Mouse (Mus musculus): ENCODE data around the gene Nkd2. TPM values are rescaled to one million over a fixed set of nuclear protein-coding genes. Genes with fewer than 3 reads are reported as not detected.

The Nkd2 gene
- polyA plus RNA-seq, 1 experiment from 2014 or later, result 17.1 TPM

- Histone ChIP-seq H3K9ac (no peak overlapping the region), H3K27me3 (no peaks in the 10 kb centered on the region), H3K4me2 (no peak overlapping the region), H3K27ac (replicated peaks) (no peak overlapping the region), H3K4me3 (no peak overlapping the region), H3K36me3 (no peaks in the 10 kb centered on the region), H3K9me3 (no peaks in the 10 kb centered on the region), H3K4me1 (replicated peaks) (no peaks in the 10 kb centered on the region)
- 89% methylated on average over 7 of the region's 7 CpGs for whole genome bisulfite sequencing
- no peak for ATAC-seq (ENCODE audit: low FRiP score, low read depth)
These were observed 33.2 kb downstream of the Nkd2 start for GRCm38 (mm10) chr13:73814181-73814580.

- no peaks in the 10 kb centered on the region for H3K27me3 ChIP-seq
- no peaks in the 10 kb centered on the region for H3K9me3 ChIP-seq
- H3K4me2 ChIP-seq, result no peak overlapping the region
- H3K9ac ChIP-seq, result no peak overlapping the region
- H3K4me3 ChIP-seq, result no peak overlapping the region
- ATAC-seq (ENCODE audit: low FRiP score, low read depth), result no peak
- H3K27ac ChIP-seq (replicated peaks), result no peak overlapping the region
- WGBS, result 90% methylated on average over 3 of the region's 3 CpGs
- H3K36me3 ChIP-seq, result no peaks in the 10 kb centered on the region
- no peaks in the 10 kb centered on the region for H3K4me1 ChIP-seq (replicated peaks)
These were observed 34.5 kb downstream of the Nkd2 start for GRCm38 (mm10) chr13:73812936-73813335.

GRCm38 (mm10) chr13:73804914-73805313 lies 42.5 kb downstream of the Nkd2 start:
- Histone ChIP-seq H3K9me3 (no peaks in the 10 kb centered on the region), H3K27ac (replicated peaks) (no peak overlapping the region), H3K4me1 (replicated peaks) (no peaks in the 10 kb centered on the region), H3K9ac (no peak overlapping the region), H3K4me3 (no peak overlapping the region), H3K27me3 (no peaks in the 10 kb centered on the region), H3K36me3 (no peaks in the 10 kb centered on the region), H3K4me2 (no peak overlapping the region)
- WGBS, result 95% methylated on average over 5 of the region's 5 CpGs
- no peak for ATAC-seq (ENCODE audit: low FRiP score, low read depth)

- WGBS, result 90% methylated on average over 8 of the region's 8 CpGs
- no peaks in the 10 kb centered on the region for H3K27me3 ChIP-seq
- H3K27ac ChIP-seq (replicated peaks), result no peak overlapping the region
- ATAC-seq (ENCODE audit: low FRiP score, low read depth), result no peak
- no peak overlapping the region for H3K4me3 ChIP-seq
- H3K4me1 ChIP-seq (replicated peaks), result no peaks in the 10 kb centered on the region
- H3K4me2 ChIP-seq, result no peak overlapping the region
- H3K9ac ChIP-seq, result no peak overlapping the region
- H3K36me3 ChIP-seq, result no peaks in the 10 kb centered on the region
- no peaks in the 10 kb centered on the region for H3K9me3 ChIP-seq
These were observed 43.8 kb downstream of the Nkd2 start for GRCm38 (mm10) chr13:73803450-73804178.

GRCm38 (mm10) chr13:73799110-73799509 lies 48.3 kb downstream of the Nkd2 start:
- Histone ChIP-seq H3K36me3 (no peaks in the 10 kb centered on the region; the same call in 1 of the 2 replicates), H3K9ac (no peak overlapping the region), H3K27me3 (no peaks in the 10 kb centered on the region), H3K4me3 (no peak overlapping the region), H3K4me2 (no peak overlapping the region), H3K27ac (replicated peaks) (no peak overlapping the region), H3K4me1 (replicated peaks) (no peaks in the 10 kb centered on the region), H3K9me3 (no peaks in the 10 kb centered on the region)
- ATAC-seq (ENCODE audit: low FRiP score, low read depth), result no peak
- 79% methylated on average over 5 of the region's 5 CpGs for WGBS

GRCm38 (mm10) chr13:73793171-73793570 lies 54.3 kb downstream of the Nkd2 start:
- no peak for ATAC-seq (ENCODE audit: low FRiP score, low read depth)
- Histone ChIP-seq H3K4me3 (no peak overlapping the region), H3K4me2 (no peak overlapping the region), H3K9me3 (no peaks in the 10 kb centered on the region), H3K27me3 (no peaks in the 10 kb centered on the region), H3K4me1 (replicated peaks) (no peaks in the 10 kb centered on the region), H3K36me3 (no peaks in the 10 kb centered on the region; the same call in 1 of the 2 replicates), H3K27ac (replicated peaks) (no peak overlapping the region), H3K9ac (no peak overlapping the region)
- 99% methylated on average over 5 of the region's 5 CpGs for WGBS

- no peaks in the 10 kb centered on the region; the same call in 1 of the 2 replicates for H3K36me3 ChIP-seq
- no peaks in the 10 kb centered on the region for H3K9me3 ChIP-seq
- no peak overlapping the region for H3K27ac ChIP-seq (replicated peaks)
- no peaks in the 10 kb centered on the region for H3K27me3 ChIP-seq
- ATAC-seq (ENCODE audit: low FRiP score, low read depth), result no peak
- H3K4me2 ChIP-seq, result no peak overlapping the region
- WGBS, result 94% methylated on average over 4 of the region's 4 CpGs
- no peak overlapping the region for H3K4me3 ChIP-seq
- no peak overlapping the region for H3K9ac ChIP-seq
- no peaks in the 10 kb centered on the region for H3K4me1 ChIP-seq (replicated peaks)
These were observed 55.3 kb downstream of the Nkd2 start for GRCm38 (mm10) chr13:73792176-73792575.

- no peaks in the 10 kb centered on the region for H3K9me3 ChIP-seq
- ATAC-seq (ENCODE audit: low FRiP score, low read depth), result no peak
- no peak overlapping the region for H3K4me2 ChIP-seq
- H3K4me3 ChIP-seq, result no peak overlapping the region
- H3K27me3 ChIP-seq, result no peaks in the 10 kb centered on the region
- no peak overlapping the region for H3K9ac ChIP-seq
- no peak overlapping the region for H3K27ac ChIP-seq (replicated peaks)
- no peaks in the 10 kb centered on the region for H3K4me1 ChIP-seq (replicated peaks)
- H3K36me3 ChIP-seq, result no peaks in the 10 kb centered on the region
- WGBS, result 47% methylated on average over 5 of the region's 5 CpGs
These were observed 64.9 kb downstream of the Nkd2 start for GRCm38 (mm10) chr13:73782486-73782885.

- Histone ChIP-seq H3K36me3 (no peaks in the 10 kb centered on the region), H3K4me3 (no peak overlapping the region), H3K27me3 (no peaks in the 10 kb centered on the region), H3K27ac (replicated peaks) (no peak overlapping the region), H3K9me3 (no peaks in the 10 kb centered on the region), H3K9ac (no peak overlapping the region), H3K4me2 (no peak overlapping the region), H3K4me1 (replicated peaks) (peaks cover 10% of the 10 kb centered on the region; the same call in 1 of the 2 replicates)
- 91% methylated on average over 3 of the region's 3 CpGs for WGBS
- ATAC-seq (ENCODE audit: low FRiP score, low read depth), result no peak
These were observed 69.9 kb downstream of the Nkd2 start for GRCm38 (mm10) chr13:73777578-73777977.

- no peaks in the 10 kb centered on the region for H3K9me3 ChIP-seq
- no peak overlapping the region for H3K9ac ChIP-seq
- H3K36me3 ChIP-seq, result no peaks in the 10 kb centered on the region
- ATAC-seq (ENCODE audit: low FRiP score, low read depth), result no peak
- no peak overlapping the region for H3K27ac ChIP-seq (replicated peaks)
- no peak overlapping the region for H3K4me3 ChIP-seq
- no peak overlapping the region for H3K4me2 ChIP-seq
- peaks cover 10% of the 10 kb centered on the region; the same call in 1 of the 2 replicates for H3K4me1 ChIP-seq (replicated peaks)
- no peaks in the 10 kb centered on the region for H3K27me3 ChIP-seq
- WGBS, result 82% methylated on average over 4 of the region's 4 CpGs
These were observed 71.6 kb downstream of the Nkd2 start for GRCm38 (mm10) chr13:73775786-73776185.

GRCm38 (mm10) chr13:73773519-73774205 lies 73.8 kb downstream of the Nkd2 start:
- ATAC-seq (ENCODE audit: low FRiP score, low read depth), result peak; percentile 55; the same call in 1 of the 2 replicates
- WGBS, result 63% methylated on average over 4 of the region's 4 CpGs

GRCm38 (mm10) chr13:73772655-73773054 lies 74.8 kb downstream of the Nkd2 start:
- no peaks in the 10 kb centered on the region for H3K36me3 ChIP-seq
- no peak for ATAC-seq (ENCODE audit: low FRiP score, low read depth)
- no peak overlapping the region for H3K9ac ChIP-seq
- H3K4me3 ChIP-seq, result no peak overlapping the region
- no peaks in the 10 kb centered on the region for H3K9me3 ChIP-seq
- peaks cover 10% of the 10 kb centered on the region; the same call in 1 of the 2 replicates for H3K4me1 ChIP-seq (replicated peaks)
- H3K27me3 ChIP-seq, result no peaks in the 10 kb centered on the region
- 68% methylated on average over 2 of the region's 2 CpGs for WGBS
- H3K4me2 ChIP-seq, result no peak overlapping the region
- H3K27ac ChIP-seq (replicated peaks), result peak overlapping the region; percentile 30; the same call in 1 of the 2 replicates

More at GRCm38 (mm10) chr13:73773519-73774205, 73.8 kb downstream of the Nkd2 start:
- no peaks in the 10 kb centered on the region for H3K36me3 ChIP-seq
- H3K27ac ChIP-seq (replicated peaks), result peak overlapping the region; percentile 30; the same call in 1 of the 2 replicates
- no peak overlapping the region for H3K4me3 ChIP-seq
- H3K9me3 ChIP-seq, result no peaks in the 10 kb centered on the region
- H3K4me2 ChIP-seq, result no peak overlapping the region
- no peaks in the 10 kb centered on the region for H3K27me3 ChIP-seq
- peaks cover 10% of the 10 kb centered on the region; the same call in 1 of the 2 replicates for H3K4me1 ChIP-seq (replicated peaks)
- no peak overlapping the region for H3K9ac ChIP-seq

Measured in hindbrain, embryonic 15.5 days (tissue).